Mouse (Mus musculus): ENCODE results near the gene Leng9. TPM values are rescaled to one million over a fixed set of nuclear protein-coding genes. Genes with fewer than 3 reads are reported as not detected.

The Leng9 gene
- polyA plus RNA-seq, 1 experiment from 2014 or later, result 3.9 TPM

DNA sequence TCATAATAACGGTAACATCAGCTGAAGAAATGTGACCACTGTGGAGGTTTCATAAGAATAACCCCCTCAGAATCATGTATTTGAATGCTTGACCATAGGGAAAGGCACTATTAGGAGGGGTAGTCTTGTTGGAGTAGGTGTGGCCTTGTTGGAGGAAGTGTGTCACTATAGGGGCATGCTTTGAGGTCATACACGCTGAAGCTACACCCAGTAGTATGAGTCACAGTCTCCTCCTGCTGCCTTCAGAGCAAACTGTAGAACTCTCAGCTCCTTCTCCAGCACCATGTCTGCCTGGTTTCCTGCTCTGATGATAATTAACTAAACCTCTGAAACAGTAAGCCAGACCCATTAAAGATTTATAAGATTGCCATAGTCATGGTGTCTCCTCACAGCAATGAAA lies 51.3 kb downstream of the Leng9 start:
- DNase-seq (ENCODE audit: low spot score) (no peak), ATAC-seq (no peak)
- Histone ChIP-seq H3K4me2 (ENCODE audit: low read length) (no peak overlapping the region), H3K27me3 (replicated peaks; ENCODE audit: control insufficient read depth, insufficient read depth, low read length) (no peaks in the 10 kb centered on the region), H3K27ac (ENCODE audit: low read depth, low read length) (no peak overlapping the region), H3K36me3 (ENCODE audit: control insufficient read depth, insufficient read depth, low read length) (no peaks in the 10 kb centered on the region), H3K4me1 (ENCODE audit: control insufficient read depth, insufficient read depth, low read length) (no peaks in the 10 kb centered on the region), H3K9ac (ENCODE audit: low read length) (no peak overlapping the region), H3K9me3 (replicated peaks; ENCODE audit: control insufficient read depth, low read length) (no peaks in the 10 kb centered on the region), H3K4me3 (ENCODE audit: low read depth, low read length) (no peak overlapping the region)
- WGBS, result 78% methylated on average over 2 of the region's 2 CpGs

GRCm38 (mm10) chr7:4098301-4098700 lies 51.9 kb downstream of the Leng9 start:
- no peak overlapping the region for H3K4me2 ChIP-seq (ENCODE audit: low read length)
- no peak overlapping the region for H3K9ac ChIP-seq (ENCODE audit: low read length)
- H3K27me3 ChIP-seq (replicated peaks; ENCODE audit: control insufficient read depth, insufficient read depth, low read length), result no peaks in the 10 kb centered on the region
- no peak overlapping the region for H3K4me3 ChIP-seq (ENCODE audit: low read depth, low read length)
- no peaks in the 10 kb centered on the region for H3K36me3 ChIP-seq (ENCODE audit: control insufficient read depth, insufficient read depth, low read length)
- no peaks in the 10 kb centered on the region for H3K9me3 ChIP-seq (replicated peaks; ENCODE audit: control insufficient read depth, low read length)
- ATAC-seq, result no peak
- no peaks in the 10 kb centered on the region for H3K4me1 ChIP-seq (ENCODE audit: control insufficient read depth, insufficient read depth, low read length)
- DNase-seq (ENCODE audit: low spot score), result no peak
- no peak overlapping the region for H3K27ac ChIP-seq (ENCODE audit: low read depth, low read length)
- 75% methylated on average over 2 of the region's 2 CpGs for WGBS

Other genes starting within 250 kb of the Leng9 start
- not detected in 2 replicates for gene Lilra6, start 234.9 kb downstream of the Leng9 start, polyA plus RNA-seq (2014; fragmentation: Nextera tagmentation; extraction: Ambion mirVana)
- gene Lair1, start 87.2 kb downstream of the Leng9 start, polyA plus RNA-seq (2014; fragmentation: Nextera tagmentation; extraction: Ambion mirVana), result 1.8 and 2.1 TPM in 2 replicates
- gene Ttyh1, start 31.0 kb downstream of the Leng9 start, polyA plus RNA-seq (2014; fragmentation: Nextera tagmentation; extraction: Ambion mirVana), result 61.6 and 68.0 TPM in 2 replicates
- 43.0 and 59.2 TPM in 2 replicates for gene Leng8, start 13.3 kb downstream of the Leng9 start, polyA plus RNA-seq (2014; fragmentation: Nextera tagmentation; extraction: Ambion mirVana)
- 5.6 and 5.9 TPM in 2 replicates for gene Cdc42ep5, start 14.5 kb upstream of the Leng9 start, polyA plus RNA-seq (2014; fragmentation: Nextera tagmentation; extraction: Ambion mirVana)
- gene Lilra5, start 87.4 kb upstream of the Leng9 start, polyA plus RNA-seq (2014; fragmentation: Nextera tagmentation; extraction: Ambion mirVana), result not detected in 2 replicates
- gene Ncr1, start 187.3 kb upstream of the Leng9 start, polyA plus RNA-seq (2014; fragmentation: Nextera tagmentation; extraction: Ambion mirVana), result not detected in 2 replicates
- not detected in 2 replicates for gene Gp6, start 247.4 kb upstream of the Leng9 start, polyA plus RNA-seq (2014; fragmentation: Nextera tagmentation; extraction: Ambion mirVana)